Mouse (Mus musculus): Measurements from ENCODE around the gene Mvp.
A peak's percentile ranks its signal among the peaks of the same experiment; 100 is the strongest.

Mvp gene

DNA sequence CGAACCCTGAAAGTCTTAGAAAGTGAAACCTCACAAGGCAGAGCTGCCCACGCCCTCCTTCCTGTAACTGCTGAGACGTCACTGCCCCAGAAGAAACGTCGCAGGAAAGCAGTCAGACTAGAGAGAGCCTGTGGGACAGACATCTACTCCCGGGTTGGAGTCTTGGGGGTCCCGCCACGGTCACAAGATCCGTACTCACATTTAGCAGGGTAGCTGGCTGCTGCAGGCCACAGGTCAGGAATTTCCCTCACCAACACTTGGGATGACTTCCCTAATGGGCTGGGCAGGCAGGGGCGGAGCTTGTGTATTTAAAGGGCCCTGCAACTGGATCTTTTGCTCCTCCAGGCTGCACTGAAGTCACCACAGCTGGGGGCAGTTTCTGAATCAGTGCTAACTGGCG, at the start of gene Mvp:
TSS of gene Mvp (minus strand) at position 302 of the 400 bp plus-strand sequence.
- DNase-seq = no peak

DNA sequence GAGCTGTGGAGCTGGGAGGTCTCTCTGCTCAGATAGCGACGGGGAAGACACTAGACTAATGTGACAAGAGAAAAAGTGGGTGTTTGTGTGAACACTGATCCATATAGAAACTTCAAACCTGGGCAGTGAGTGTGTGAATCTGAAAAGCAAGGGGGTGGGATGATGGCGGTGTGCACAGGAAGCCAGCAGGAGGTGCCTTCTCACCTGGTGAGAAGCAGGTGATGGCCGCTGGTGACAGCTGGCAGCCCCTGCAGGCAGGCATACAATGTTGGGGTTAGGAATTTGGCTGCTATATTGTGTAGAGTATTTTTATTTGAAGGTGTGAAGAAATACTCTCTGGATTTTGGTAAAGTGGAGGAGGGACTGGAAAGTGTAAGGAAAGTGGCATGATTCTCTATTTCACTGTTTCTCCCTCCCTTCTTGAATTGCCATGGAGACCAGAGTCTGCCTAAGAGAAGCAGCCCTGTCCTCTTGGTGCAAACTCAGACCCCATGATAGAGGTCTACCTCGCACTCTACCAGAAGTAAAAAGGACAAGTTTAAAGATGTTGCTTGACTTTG, 40.7 kb upstream of the Mvp start:
- DNase-seq = no peak

DNA sequence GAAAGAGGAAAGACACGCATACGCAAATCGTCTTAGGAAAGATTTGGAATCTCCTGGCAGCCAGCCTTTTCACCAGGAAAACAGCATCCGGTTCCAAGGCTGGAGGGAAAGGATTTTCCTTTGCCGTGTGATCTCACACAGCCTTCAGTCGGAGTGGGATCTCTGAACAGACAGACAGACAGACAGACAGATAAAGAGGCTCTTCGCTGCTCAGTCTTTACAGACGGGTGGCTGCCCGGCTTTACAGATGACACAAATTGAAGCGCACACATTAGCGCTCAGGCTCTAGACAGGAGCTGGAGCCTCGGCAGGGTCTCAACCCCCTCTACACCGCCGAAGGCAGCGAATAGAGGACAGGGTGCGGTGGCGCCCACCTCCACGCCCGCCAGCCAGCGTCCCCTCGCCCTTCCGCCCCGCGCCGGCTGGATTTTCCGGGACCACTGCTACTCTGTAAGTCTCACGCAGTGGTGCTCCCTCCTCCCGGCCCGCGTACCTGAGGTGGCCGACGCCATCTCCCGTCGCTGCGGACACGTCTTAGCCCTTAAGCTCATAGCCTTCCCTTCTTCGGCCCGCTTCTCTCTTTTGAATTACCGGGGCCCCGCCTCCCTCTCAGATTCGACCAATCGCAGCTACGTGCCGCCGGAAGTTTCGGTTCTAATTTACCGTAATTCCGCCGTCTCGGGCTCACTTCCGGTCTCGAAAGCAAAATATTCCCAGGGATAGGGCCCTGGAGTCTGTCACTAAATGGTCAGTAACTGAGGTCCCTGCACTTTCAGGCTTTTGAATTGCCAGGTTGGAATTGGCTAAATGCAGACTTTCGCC, 27.6 kb upstream of the Mvp start, which contains the start of gene Kif22:
TSS of gene Kif22 (minus strand) at position 621 of the 822 bp plus-strand sequence.
- peak; percentile 88 for DNase-seq

DNA sequence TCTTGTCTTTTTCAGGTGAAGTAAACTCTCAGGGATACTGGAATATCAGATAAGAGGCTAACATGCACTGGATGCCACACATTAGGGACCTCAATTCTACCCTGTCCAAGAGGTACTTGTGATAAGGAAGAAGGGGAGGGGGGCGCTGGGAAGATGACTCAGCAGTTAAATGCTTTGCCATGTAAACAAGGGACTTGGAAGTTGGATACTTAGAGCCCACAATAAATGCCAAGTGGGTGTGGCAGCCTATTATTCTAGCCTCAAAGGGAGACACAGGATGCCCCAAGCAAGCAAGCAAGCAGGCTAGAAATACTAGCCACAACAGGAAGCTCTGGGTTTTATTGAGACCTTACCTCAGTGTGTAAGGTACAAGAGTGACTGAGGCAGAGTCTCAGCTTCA, 16.8 kb upstream of the Mvp start:
- DNase-seq = no peak

DNA sequence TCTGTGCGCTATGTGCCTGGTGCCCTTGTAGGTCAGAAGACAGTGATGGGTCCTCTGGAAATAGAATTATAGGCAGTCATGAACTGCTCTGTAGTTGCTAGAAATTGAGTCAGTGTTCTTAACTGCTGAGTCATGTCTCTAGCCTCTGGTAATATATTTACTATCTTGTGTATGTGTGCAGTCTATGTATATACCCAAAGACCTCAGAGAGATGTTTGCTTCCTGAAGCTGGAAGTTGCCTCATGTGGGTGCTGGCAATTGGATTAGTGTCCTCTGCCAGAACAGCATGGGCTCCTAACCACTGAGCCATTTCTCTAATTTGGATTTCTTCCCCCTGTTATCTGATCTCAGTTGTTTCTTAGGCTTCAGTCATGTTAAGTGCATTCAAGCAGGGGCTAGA, 15.8 kb upstream of the Mvp start:
- DNase-seq = no peak

DNA sequence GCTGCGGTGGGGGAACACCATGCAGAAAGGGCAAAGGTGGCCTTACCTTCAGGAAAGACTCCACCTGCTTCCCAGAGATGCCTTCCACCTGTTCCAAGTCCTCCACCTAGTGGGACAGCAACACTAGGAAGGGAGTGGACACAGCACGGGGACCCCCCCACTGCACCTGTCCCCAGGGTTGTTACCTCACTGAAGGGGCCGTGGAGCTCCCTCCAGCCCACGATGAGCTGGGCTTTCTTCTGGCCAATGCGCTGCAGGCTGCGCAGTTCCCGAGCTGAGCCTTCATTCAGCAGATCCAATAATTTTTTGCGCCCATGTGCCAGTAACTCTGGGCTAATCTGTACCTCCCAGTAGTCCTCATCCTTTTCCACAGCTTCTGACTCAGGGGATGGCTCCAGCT, 13.5 kb upstream of the Mvp start:
- DNase-seq = no peak

DNA sequence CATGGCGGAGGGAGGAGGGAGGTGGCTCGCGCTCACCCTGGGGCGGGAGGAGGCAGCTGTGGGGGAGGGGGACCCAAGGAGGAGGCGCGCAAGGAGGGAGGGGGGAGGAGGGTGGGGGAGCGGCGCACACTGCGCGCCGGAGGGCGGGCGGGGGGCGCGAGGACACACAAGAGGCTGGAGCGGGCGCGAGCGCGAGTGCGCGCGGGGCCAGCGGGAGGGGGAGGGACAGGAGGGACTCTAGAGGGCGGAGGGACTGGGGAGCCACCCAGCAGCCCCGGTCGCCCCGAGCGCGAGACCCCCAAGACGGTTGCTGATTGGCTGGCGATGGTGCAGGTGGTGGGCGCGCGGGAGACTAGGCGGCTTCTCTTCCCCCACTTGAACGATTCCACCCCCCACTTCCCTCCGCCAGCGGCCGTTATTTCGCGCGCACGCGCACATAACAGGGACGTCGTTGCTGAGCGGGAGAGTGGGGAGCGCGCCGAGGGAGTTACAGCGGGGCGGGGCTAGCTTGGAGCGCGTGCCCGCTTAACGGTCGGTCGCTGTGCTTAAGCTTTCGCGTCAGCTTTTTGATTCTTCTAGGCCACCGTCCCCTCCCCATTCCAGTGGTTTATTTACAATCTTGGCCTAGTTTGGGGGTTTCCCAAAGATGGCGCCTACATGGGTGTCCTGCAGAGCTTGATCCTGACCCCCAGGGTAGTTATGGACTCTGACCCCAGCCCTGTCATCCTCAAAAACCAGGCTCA, 12.7 kb upstream of the Mvp start, which contains the start of gene Maz:
TSS of gene Maz (minus strand) at position 54 of the 743 bp plus-strand sequence.
- DNase-seq = peak; percentile 99

DNA sequence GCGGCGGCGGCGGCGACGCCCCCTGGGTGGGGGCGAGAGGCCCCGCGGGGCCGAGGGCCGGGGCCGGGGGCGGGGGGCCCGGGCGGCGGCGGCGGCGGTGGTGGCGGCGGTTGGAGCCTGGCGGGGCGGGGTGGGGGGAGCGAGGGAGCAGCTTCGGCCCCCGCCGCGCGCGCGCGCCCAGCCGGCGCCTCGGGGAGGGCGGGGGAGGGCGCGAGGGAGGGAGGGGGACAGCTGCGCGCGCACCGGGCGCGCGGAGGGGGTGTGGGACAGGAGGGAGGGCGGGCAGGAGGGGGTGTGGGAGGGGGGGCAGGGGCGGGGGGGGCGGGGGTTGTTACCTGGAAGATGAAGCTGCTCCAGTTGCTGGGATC, 12.2 kb upstream of the Mvp start:
- DNase-seq = peak; percentile 92

DNA sequence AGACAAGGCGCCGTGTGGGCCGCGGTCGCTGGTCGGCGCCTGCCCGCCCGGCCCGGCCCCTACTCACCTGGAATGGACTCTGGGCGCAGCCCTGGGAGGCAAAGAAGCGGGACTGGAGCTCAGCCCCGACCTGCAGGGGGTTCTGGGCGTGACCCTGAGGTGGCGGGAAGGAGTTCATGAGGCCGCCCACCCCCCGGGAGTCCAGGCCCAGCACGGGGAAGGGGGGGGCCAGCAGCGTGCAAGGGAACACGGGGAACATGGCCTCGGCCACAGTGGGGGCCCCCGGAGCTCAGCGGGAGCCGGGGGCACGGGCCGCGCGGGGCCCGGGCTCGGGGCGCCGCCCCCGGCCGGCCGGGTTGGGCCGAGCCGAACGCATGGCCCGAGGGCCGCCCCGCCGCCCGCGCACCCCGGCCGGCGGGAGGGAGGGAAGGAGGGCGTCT, 11.8 kb upstream of the Mvp start:
- DNase-seq = peak; percentile 63

DNA sequence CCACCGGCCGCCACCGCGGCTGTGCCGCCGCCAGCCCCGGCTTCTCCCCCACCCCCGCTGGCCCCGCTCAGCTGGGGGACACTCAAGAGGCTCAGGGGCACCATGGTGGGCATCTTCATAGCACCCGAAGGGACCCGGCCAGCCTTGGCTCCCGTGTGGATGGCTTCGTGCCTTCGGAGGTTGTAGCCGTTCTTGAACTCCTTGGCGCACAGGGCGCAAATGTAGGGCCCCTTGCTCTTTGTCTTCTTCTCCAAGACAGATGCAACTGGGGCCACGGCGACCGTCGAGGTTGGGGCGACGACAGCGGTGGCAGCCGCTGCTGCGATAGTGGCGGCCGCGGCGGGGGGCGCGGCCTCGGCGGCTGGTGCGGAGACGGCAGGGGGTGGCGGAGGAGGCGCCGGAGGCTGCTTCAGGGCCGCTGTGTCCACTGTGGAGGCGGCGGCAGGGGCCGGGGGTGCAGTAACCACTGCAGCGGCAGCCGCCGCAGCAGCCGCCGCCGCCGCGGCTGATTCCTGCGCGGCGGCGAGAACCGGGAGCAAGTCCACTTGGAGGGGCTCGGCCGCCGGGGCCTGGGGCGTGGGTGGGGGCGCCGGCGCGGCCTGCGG, 11.2 kb upstream of the Mvp start:
- peak; percentile 58 for DNase-seq

DNA sequence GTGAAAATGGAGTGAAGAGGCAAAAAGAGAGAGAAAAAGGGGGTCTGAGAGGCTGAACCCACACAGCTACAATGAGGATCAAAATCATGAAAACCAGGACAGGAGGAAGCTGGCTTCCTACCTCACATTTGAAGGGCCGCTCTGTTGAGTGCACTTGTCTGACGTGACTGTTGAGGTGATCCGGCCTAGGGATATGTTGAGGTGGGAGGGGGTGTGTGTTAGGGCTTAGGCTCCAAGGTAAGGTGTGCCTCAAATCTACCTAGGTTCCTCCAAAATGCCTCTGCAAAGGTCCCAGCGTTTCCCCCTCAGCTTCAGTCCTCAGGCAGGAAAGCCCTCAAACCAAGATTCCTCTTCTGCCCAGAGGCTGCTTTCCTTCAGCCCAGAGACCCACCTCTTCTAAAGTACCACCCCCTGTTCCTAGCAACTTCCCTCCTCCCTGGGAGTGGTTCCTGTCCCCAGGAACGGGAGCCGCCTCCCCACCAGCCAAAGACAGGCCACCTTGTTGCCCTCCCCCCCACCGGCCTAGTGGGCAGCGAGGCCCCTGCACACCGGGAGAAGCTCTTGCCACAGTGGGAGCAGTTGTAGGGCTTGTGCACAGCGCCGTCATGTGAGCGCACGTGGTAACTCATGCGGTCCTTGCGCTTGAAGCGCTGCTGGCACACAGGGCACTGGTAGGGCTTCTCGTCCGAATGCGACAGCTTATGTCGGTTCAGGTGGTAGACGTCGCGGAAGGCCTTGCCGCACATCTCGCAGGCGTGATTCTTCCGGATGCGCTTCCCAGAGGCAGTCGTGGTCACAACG, 10.5 kb upstream of the Mvp start:
- peak; percentile 70 for DNase-seq

DNA sequence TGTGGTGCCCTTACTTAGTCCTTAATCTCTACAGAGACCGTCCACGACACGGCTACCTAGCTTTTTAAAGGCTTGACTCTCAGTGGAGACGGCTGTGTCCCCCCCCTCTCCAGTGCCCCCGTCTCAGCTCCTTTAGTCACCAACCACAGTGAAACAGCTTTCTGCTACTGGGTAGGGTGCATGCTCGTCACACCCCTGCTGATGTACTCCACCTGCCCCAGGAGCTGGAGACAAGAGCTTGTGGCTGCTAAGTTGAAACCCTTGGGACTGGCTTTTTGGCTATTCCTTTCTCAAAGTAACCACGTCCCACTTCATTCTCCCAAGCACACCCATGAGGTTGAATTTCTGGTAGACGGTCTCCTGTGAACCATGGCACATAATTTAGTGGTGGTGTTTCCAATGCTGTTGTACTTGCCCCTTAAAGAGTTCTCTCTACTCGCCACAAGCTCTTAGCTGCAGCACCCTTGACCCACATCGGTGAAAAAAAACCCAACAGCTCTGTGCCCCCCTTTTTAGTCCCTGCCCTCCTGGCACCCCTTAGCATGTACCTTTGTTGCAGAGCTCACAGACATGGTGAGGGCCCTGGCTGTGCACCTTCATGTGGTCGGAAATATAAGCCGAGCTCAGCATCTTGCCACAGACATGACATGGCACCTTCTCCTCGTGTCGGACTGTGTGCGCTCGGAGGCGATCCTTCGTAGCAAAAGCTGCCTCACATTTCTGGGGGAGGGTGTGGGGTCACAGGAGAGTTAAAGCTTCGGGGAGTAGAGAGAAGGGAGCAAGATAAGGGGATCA, 9.7 kb upstream of the Mvp start:
- no peak for DNase-seq

DNA sequence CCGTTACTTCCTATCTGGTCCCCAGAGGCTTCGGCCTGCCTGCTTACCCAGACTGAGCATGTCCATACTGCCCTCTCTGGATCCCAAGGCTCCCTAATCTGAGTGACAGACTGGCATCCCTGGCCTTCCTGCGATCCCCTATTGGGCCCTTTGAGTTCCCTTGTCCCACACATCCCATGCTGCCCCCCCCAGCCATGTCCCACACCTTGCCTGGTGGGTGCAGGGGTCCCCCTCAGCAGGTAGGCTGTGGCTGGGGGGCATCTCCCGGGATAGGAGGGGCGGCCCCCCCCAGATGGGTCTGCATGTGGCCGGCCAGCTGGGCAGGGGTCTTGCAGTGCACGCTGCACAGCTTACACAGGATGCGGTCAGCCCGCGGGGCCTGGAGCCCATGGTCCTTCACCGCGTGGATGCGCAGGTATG, 8.9 kb upstream of the Mvp start:
- no peak for DNase-seq

DNA sequence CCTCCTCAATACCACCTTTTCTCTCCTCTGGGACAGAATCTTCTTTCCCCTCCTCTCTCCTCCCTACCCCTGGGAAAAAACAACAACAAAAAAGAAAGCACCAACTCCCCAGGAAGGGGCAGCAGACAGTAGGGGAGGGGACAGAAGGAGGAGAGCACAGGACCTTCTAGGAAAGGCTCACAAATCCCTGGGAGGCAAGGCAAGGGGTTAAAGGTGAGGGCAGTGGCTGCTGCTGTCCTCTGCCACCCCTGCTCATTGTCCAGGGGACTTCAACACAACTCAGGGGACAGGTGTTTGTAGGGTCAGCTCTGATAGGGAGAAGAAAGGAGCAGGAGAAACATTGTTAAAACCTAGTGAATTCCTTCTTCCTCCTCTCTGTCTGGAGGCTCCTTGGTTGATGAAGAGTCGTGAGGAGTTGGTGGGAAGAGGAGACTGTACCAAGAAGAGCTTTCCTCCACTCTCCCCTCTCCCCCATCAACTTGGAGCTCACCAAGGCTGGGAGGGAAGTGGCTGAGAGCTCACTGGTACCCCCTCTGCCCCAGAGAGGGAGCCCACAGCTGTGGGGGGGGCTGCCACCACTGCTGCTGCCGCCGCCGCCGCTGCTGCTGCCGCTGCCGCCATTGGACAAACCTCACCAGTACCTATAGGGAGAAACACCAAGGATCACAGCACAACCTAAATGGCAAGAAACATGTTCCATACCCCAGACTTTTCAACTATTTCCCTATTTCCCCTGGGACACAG, 8.3 kb upstream of the Mvp start:
- DNase-seq = no peak

DNA sequence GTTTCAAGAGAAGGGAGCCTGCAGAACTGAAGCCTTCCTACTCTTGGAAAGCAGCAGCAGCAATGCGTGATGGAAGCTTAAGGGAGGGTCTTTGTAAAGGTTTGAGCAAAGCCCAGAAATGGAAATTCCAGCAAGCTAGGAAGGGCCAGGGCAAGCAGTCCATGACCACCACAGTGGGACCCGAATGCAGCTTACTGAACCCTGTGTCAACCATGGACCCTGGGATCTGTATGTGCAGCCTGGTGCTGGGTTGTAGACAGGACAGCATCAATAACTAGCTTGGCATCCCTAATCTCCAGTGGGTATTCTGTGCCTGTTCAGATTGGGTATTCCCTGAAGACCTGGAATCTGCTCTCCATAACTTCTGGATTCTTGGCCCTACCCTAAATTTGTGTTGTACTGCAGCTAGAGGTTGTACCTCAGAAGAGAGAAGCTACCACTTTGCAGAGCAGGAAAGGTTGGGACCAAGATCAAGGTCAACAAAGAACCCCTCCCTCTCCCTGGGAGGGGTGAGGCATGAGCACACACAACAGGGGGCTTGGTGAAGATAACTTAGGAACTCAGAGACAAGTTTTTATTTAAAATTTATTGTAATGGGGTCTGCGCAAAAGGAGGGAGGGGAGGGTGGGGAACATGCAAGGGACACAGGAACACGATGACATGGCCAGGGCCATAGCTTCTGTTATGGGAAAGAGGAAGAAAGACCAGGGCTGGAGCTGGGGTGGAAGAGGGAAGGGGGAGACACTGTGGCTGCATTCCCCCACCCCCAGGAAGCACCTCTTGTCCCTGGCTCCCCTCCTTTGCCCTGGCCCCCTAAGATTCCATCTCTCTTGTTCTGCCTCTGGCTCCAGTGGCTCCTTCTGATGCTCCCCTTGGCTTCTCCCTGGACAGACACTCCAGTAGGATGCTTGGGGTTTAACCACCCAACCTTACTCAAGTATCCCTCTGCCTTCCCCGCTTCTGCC, 7.4 kb upstream of the Mvp start:
- no peak for DNase-seq

DNA sequence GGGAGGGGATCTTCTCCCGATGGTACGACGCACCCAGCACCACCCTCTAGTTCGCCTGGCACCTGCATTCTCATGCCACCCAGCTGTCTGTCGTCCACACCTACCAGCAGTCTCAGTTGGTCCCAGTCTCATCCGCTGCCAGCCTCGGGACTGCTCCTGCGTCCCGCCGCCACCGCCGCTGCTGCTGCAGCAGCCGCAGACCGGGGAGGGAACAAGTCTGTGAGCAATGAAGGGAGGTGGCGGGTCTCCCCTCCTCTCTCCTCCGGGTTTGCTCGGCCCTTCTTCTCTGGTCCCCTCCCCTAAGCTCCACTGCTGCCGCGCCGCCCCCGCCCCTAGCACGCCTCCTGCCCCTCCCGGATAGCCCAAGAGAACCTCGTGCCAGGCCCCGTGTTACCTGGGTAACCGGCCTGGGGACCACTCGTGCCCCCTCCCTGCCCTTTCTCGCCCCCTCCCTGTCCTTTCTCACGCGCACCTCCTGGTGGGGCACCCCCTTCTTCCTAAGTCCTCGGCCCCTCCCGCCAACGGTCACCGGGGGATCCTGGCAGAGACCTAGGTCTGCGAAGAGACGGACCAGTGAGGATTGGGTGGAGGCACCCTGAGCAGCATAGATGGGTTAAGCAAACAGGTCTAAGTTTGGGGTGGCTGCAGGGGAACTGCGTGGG, 6.6 kb upstream of the Mvp start, which contains the start of the genes Gm42742 and Prrt2:
TSS of gene Gm42742 (minus strand) at position 197 of the 662 bp plus-strand sequence.
TSS of gene Prrt2 (minus strand) at position 311 of the 662 bp plus-strand sequence.
- DNase-seq = peak; percentile 74

DNA sequence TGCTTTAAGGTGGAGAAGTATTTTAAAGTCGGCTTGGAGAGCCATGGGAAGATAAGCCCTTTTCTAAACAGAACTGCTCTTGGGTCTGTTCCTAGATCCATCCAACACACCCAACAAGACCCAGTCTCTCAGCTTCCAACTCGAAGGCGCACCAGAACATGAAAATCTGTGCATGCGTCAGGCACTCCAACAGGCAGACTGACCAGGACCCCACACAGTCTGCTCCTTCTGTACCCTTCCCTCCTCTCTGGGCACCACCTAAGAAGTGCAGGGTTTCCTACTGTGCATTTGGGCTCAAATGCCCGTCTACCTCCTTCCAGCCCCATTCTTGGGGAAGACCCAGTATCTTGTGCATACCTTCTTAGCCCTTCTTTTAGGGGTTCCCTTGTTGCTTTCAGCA, 6.1 kb upstream of the Mvp start:
- DNase-seq = no peak

DNA sequence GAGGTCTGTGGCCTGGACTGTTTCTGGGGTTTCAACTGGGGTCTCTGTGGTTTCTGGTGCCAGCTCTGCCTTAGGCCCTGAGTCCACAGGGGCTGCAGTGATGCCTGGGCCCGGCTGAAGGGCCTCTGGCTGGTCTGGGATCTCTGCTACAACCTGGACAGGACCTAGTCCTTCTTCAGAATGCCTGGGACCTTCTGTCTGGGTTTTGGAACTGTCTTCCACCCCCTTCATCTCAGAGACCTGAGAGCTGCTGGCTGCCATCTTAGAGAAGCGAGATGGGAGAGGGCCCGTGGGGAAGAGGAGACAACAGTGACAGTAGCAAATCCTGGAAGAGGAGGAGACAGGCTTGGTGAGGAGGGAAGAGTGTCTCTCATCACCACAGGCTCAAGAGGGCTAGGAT, 5.6 kb upstream of the Mvp start:
- DNase-seq = no peak

Measured in right cerebral cortex, postnatal 4 days (tissue).